Mouse (Mus musculus) right cerebral cortex, postnatal 10 days (tissue): ENCODE data around the gene Sf3b3.

Source experiments
- DNase-seq, 2 experiments: peaks; one replicate each; pipeline ENCODE4 v3.0.0; 2021; ENCODE audit warnings: low spot score in 2 of 2

Sf3b3 gene

DNA sequence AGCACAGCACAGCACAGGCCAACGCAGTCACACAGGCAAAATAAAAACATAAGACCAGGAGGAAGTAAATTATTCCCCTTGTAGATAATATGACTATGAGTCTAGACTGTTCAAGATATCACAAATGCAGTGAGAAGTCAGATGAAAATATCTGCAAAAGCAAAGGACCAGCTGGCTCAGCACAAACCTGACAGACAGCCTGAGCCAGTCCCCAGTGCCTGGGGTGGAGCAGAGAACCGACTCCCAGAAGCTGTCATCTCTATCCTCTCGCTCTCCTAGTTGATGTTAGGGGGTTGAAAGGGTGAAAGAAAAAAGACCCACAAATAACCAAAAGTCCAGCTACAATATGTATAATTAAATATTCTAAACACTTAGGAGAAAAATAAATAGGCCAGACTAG is 70.9 kb downstream of the Sf3b3 start:
- no peak for DNase-seq

DNA sequence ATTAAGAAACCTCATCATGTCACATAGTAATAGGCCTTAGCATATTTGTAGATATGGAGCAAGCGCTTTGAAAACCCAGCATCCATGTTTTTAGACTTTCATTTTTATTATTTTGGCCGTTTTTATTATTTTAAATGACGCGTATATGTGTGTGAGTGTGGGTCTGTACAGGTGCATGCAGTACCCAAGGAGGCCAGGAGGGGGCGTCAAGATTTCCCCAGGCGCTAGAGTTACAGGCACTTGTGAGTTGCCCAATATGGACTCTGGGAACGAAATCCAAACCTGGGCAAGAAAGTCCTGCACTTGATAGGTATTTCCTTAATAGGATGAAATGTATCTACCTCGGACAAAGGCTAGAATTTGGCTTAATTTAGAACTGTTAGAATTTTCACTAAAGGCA is 71.3 kb downstream of the Sf3b3 start:
- no peak for DNase-seq

DNA sequence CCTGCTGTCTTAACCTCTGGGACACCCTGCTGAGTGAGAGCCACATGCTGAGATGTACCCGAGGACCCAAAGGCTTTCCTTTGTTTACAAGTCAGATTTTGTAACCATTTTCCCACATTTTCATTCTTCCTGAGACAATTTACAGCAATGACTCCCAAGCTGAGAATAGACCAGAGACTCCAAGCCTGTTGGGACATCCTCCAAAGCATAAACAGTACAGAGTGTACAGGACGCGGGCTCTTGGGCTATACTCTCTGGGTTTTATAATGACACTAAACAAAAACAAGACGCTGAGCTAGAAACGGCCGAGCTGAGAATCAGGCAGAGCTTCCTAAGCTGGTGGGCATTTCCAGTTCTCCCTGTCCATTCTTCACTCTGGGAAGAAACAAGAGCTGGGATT is 71.9 kb downstream of the Sf3b3 start:
- no peak for DNase-seq

DNA sequence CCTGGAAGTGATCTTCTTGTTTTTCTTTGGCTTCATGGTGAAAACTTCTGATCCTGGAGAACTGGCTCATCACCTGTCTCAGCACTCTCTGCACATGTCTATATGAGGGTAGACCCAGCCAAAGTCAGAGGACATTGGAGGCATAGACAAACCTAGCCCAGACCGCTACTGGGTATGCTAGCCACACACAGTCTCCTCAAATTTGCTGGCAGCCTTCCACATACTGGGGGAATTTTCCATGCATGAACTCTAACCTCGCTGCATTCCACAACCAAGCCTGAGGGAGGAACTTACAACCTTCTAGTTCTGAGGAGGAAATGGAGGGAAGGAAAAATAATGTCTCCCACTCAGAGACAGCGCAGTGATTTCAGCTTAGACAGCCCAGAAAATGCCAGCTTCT is 72.5 kb downstream of the Sf3b3 start:
- DNase-seq = no peak

DNA sequence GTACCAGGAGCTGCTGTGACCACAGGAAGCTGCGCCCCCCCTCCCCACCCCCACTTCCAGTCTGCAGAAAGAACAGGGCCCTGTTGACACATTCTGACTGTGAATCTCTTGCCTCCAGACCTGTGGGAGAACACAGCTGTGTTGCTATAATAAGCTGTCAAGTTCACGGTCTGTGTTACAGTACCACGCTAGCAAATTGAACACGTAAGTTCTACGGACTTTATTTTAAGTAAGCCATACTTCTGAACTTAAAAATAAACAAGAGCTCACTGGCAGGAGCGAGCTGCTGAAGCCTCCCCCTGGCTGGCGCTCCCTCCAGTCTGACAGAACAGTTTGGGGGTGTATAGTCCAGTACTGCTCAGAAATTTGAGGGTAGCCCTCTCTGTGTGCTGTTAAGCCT is 74.1 kb downstream of the Sf3b3 start:
- no peak for DNase-seq

DNA sequence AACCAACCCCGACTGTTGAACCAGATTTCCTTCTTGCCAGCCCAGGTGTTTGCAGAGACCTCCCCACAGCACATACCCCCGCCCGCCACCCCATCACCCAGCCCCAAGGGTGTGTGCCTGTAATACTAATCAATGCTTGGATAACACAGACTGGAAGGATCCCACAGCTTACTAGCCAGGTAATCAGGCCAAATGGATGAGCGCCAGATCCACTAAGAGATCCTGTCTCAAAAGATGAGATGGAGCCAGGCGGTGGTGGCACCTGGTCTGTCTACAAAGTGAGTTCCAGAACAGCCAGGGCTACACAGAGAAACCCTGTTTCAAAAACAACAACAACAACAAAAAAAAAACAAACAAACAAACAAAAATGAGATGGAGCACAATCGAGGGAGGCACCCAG is 79.3 kb downstream of the Sf3b3 start:
- DNase-seq = no peak

DNA sequence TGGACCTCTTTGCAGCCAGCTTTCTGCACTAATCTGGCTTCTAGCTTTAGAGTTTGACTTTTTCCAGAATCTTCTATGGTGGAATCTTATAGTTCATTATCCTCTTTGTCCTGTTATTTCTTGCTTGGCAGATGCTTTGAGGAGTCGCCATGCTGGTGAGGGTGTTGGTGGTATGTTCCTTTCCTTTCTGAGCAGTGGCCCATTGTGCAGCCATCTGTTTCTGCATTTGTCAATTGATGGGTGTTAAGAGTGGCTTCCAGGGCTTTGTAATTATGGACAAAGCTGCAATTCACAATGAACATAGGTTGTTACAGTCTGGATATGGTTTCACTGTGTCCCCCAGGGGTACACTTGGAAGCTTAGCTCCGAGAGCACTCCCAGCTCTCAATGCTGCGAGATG is 81.9 kb downstream of the Sf3b3 start:
- DNase-seq = no peak

DNA sequence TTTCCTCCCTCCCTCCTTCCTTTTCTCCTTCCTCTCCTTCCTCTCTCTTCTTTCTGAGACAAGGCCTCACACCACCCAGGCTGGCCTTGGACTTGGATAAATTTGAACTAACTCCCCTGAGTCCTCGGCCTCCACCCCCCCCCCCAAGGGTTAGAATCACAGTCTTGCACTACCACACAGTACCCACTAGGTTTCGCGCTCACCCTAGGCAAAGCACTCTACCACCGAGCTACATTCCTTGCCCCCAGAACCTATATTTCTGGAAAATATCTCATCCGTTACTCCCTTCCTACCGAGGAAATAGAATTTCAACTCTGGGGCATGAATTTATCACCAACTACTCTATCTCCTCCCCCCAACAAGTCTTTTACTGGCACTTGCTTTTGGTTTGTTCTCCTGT is 84.6 kb downstream of the Sf3b3 start:
- no peak for DNase-seq

DNA sequence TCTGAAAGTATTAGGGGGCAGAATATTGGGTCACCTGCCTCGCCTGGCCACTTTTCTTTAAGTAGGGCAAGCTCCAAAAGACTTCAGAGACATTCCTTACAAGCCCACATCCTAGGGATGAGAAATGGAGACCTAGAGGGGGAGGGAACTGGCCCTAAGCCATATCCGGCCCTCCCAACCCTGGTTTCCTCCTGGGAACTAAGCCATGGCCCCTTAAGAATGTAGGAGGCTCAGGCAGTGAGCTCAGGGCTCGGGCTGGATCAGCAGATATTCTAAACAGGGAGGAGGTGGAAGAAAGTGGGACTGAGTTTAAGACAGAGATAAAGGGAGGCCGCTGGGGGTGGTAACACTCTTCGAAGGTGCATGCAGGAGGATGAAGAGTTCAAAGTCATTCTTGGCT is 85.4 kb downstream of the Sf3b3 start:
- no peak for DNase-seq

DNA sequence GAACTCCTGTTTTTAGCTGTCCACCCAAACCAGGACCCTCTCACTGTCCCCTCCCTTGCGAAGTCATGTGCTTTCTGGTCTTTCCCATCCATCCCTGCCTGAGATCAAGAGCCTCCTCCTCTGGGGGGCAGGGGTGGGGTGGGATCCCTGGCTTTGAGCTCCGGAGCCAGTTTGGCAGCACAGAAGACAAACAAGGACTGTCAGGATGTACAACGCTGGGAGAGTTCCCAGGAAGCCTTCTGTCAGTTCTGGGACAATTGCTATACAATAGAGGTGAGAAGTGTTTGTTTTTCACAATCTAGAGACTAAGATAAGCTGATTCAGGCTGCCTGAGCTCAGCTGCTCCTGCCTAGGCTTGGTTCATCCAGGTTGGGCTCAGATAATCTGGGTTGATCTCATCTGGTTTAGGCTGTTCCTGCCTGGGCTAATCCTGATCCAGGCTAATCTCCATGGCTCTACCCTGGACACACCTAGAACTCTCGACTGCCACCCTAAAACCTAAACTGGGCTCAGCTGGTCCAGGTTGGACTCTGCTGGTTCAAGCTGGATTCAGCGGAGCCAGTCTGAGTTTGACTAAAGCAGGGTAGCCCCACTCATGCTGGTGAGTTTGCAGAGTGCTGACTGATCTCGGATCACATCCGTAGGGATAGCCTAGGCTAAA is 86.2 kb downstream of the Sf3b3 start:
- no peak for DNase-seq
